Mouse (Mus musculus) liver, adult 2 months (tissue): ENCODE results near the gene Zdhhc14. TPM values are rescaled to one million over a fixed set of nuclear protein-coding genes. Genes with fewer than 3 reads are reported as not detected.

Source experiments
- DNase-seq: peaks from one replicate; pipeline ENCODE4 v3.0.0-alpha.2; 2011; ENCODE audit warnings: low read depth, low spot score; ENCODE audit errors: extremely low read depth
- H3K27ac ChIP-seq: fragments of 200-500 bp; replicated peaks from 2 replicates; pipeline ENCODE4 v1.5.1; 2012; ENCODE audit warnings: low read depth, mild to moderate bottlenecking, control low read depth, inconsistent platforms, low read length; ENCODE audit not compliant: insufficient read depth
- H3K27me3 ChIP-seq: fragments of 200-500 bp; 2 replicates; pipeline ENCODE4 v1.6.1; 2012; ENCODE audit warnings: mild to moderate bottlenecking, moderate library complexity, low read length, inconsistent platforms; ENCODE audit not compliant: control insufficient read depth, insufficient read depth
- H3K36me3 ChIP-seq: fragments of 200-500 bp; 2 replicates; pipeline ENCODE4 v1.6.1; 2012; ENCODE audit warnings: low read length, inconsistent platforms; ENCODE audit not compliant: control insufficient read depth, insufficient read depth
- H3K4me1 ChIP-seq: fragments of 200-500 bp; 2 replicates; pipeline ENCODE4 v1.6.1; 2011; ENCODE audit warnings: low read length; ENCODE audit not compliant: control insufficient read depth, insufficient read depth
- H3K4me3 ChIP-seq: fragments of 200-500 bp; 2 replicates; pipeline ENCODE4 v1.5.1; 2011; ENCODE audit warnings: low read depth, mild to moderate bottlenecking, control low read depth, low read length, moderate library complexity; ENCODE audit not compliant: insufficient read depth
- H3K79me2 ChIP-seq: fragments of 200-500 bp; 2 replicates; pipeline ENCODE4 v1.6.1; 2012; ENCODE audit warnings: inconsistent platforms, mild to moderate bottlenecking, low read length, moderate library complexity; ENCODE audit not compliant: control insufficient read depth, insufficient read depth
- H3K9ac ChIP-seq: fragments of 200-500 bp; 2 replicates; pipeline ENCODE4 v1.6.1; 2012; ENCODE audit warnings: low read depth, mild to moderate bottlenecking, control low read depth, inconsistent platforms, low read length
- CTCF ChIP-seq: fragments of 200-500 bp; IDR thresholded peaks from 2 replicates; pipeline ENCODE4 v1.5.1; 2011; ENCODE audit warnings: low read depth, low read length, control low read depth
- POLR2A ChIP-seq: fragments of 200-500 bp; IDR thresholded peaks from 2 replicates; pipeline ENCODE4 v1.6.1; 2011; ENCODE audit warnings: low read length, control low read depth; ENCODE audit not compliant: insufficient read depth; ENCODE audit errors: extremely low read depth
- WGBS: fragments of 180-500 bp; shearing (Covaris S2); methylation state at CpG from one replicate; pipeline ENCODE4 v1.1.7; 2018; 5-methylcytosine and 5-hydroxymethylcytosine counted together
- polyA plus RNA-seq: library from polyadenylated mRNA; depleted of rRNA; stranded (reverse); fragments of >200 nt; gene quantifications from 2 replicates; pipeline ENCODE4 v1.2.3, GENCODE M21; 2012
- total RNA-seq: library from RNA; depleted of rRNA; stranded (reverse); fragments of >200 nt; gene quantifications from 2 replicates; pipeline ENCODE4 v1.2.3, GENCODE M21; 2014

Gene Zdhhc14
- total and polyA plus RNA-seq, 2 experiments = 0.99 to 1.1 TPM

DNA sequence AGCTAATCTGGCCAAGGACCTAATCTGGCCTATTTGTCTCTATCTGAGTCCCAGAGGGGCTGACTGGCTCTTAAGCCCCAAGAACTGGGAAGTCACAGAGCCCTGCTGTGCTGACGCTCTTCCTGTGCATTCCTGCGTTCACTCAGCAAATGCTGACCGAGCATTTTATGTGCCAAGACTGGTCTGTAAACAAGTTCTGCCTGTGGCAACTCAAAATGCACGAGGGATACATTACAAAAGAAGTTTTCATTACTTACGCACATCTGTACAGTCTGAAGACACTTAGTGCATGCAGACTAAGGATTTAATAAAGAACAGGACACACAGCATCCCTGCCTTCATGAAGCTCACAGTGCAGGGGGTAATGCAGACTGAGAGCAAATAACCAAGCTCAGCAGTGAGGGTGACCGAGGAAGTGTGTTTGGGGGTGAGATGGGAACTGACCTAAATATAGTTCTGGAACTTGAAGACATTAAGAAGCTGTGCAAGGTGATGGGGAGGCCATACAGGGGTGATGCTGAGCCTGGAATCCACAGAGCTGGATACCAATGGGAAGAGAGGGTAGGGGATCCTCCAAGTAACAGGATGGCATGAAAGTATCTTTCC, 99.3 kb downstream of the Zdhhc14 start:
- H3K27ac ChIP-seq = peak overlapping the region; percentile 46; the same call in 1 of the 2 replicates
- no peaks in the 10 kb centered on the region for H3K27me3 ChIP-seq
- no peaks in the 10 kb centered on the region for H3K79me2 ChIP-seq
- H3K36me3 ChIP-seq = no peaks in the 10 kb centered on the region
- TF ChIP-seq CTCF (no peak), POLR2A (no peak)
- no peak overlapping the region for H3K9ac ChIP-seq
- H3K4me3 ChIP-seq = no peak overlapping the region
- peaks cover 3% of the 10 kb centered on the region; the same call in 1 of the 2 replicates for H3K4me1 ChIP-seq
- peak; percentile 69 for DNase-seq
- WGBS = 21% methylated on average over 6 of the region's 6 CpGs

DNA sequence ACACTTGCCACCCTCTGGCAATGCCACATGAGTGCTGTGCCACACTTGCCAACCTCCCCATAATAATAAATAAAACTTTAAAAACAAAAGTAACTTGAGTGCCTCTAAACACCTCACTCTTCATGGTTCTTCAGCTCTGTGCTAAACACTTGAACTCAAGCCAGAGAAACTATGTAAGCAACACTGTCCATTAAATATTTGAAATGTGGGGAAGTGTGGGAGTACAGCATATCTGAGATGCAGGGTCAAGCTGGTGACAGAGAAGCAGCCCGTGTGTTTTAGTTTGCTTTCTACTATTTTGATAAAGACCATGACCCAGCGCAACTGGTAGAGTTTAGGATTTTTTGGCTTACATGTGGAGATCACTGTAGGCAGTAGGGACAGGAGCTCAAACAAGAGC, 100.7 kb downstream of the Zdhhc14 start:
- Histone ChIP-seq H3K79me2 (no peaks in the 10 kb centered on the region), H3K27me3 (no peaks in the 10 kb centered on the region), H3K9ac (no peak overlapping the region), H3K4me1 (peaks cover 3% of the 10 kb centered on the region; the same call in 1 of the 2 replicates), H3K4me3 (no peak overlapping the region), H3K36me3 (no peaks in the 10 kb centered on the region), H3K27ac (no peak overlapping the region)
- DNase-seq = no peak
- TF ChIP-seq POLR2A (no peak), CTCF (no peak)
- 35% methylated on average over 2 of the region's 2 CpGs for WGBS

DNA sequence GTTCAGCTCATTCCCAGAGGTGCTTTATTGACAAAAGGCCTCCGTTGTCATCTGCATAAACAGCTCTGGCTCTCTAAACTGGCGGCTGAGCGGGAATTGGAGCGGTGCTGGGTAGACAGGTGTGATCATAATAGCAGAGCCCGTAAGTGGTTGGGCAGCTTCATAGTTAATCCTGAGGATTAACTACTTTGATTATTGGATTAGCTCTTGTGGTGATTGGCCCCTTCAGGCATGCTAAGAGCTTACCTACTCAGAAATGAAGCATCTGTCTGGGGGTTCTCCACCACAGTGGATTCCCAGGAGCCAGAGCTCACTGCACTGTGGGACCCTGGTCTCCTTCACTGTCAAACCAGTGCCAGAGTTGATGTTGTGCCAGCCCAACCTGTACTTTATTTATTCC, 102.7 kb downstream of the Zdhhc14 start:
- DNase-seq = no peak
- no peaks in the 10 kb centered on the region for H3K36me3 ChIP-seq
- WGBS = 87% methylated on average over 5 of the region's 5 CpGs
- H3K4me3 ChIP-seq = no peak overlapping the region
- no peaks in the 10 kb centered on the region for H3K27me3 ChIP-seq
- no peak for TF ChIP-seq POLR2A
- TF ChIP-seq CTCF = no peak
- no peak overlapping the region for H3K27ac ChIP-seq
- peaks cover 3% of the 10 kb centered on the region; the same call in 1 of the 2 replicates for H3K4me1 ChIP-seq
- no peaks in the 10 kb centered on the region for H3K79me2 ChIP-seq
- no peak overlapping the region for H3K9ac ChIP-seq

GRCm38 (mm10) chr17:5596490-5596889, 104.1 kb downstream of the Zdhhc14 start:
- WGBS = 49% methylated on average over 3 of the region's 3 CpGs
- Histone ChIP-seq H3K27me3 (no peaks in the 10 kb centered on the region), H3K9ac (no peak overlapping the region), H3K27ac (no peak overlapping the region), H3K4me1 (peaks cover 3% of the 10 kb centered on the region; the same call in 1 of the 2 replicates), H3K79me2 (no peaks in the 10 kb centered on the region), H3K4me3 (no peak overlapping the region), H3K36me3 (no peaks in the 10 kb centered on the region)
- DNase-seq = no peak
- TF ChIP-seq CTCF = no peak
- TF ChIP-seq POLR2A = no peak

GRCm38 (mm10) chr17:5598999-5599398, 106.6 kb downstream of the Zdhhc14 start:
- TF ChIP-seq POLR2A = no peak
- TF ChIP-seq CTCF = no peak
- no peak overlapping the region for H3K9ac ChIP-seq
- 68% methylated on average over 4 of the region's 4 CpGs for whole genome bisulfite sequencing
- H3K4me1 ChIP-seq = no peaks in the 10 kb centered on the region; the same call in 1 of the 2 replicates
- H3K4me3 ChIP-seq = no peak overlapping the region
- DNase-seq = no peak
- H3K36me3 ChIP-seq = no peaks in the 10 kb centered on the region
- H3K79me2 ChIP-seq = no peaks in the 10 kb centered on the region
- no peaks in the 10 kb centered on the region for H3K27me3 ChIP-seq
- no peak overlapping the region for H3K27ac ChIP-seq

DNA sequence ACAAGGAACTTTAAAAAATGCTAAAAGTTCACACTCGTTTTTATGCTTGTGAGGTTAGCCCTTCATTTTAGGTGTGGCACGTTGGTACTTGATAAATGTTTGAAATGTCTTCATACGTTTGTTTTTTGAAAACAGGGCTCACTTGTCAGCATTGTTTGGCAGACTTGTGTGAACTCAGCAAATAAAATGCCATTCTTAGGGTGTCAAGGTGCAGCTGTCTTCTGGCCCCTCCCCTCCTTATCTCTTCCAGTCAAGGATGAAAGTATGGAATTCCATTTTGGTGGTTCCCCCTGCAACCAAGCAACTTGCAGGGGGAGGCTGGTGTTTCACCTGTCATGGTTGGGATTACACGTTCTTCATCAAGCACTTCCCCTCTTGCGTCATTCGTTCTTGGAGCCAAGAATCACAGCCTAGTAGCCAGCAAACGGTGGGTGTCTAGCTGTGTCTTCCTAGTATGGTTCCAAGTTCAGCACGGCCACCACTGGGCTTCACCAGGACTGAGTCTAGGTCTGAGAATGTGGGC, 108.2 kb downstream of the Zdhhc14 start:
- Histone ChIP-seq H3K79me2 (no peaks in the 10 kb centered on the region), H3K27ac (no peak overlapping the region), H3K36me3 (no peaks in the 10 kb centered on the region), H3K4me1 (no peaks in the 10 kb centered on the region; the same call in 1 of the 2 replicates), H3K9ac (no peak overlapping the region), H3K4me3 (no peak overlapping the region), H3K27me3 (no peaks in the 10 kb centered on the region)
- TF ChIP-seq POLR2A = no peak
- no peak for TF ChIP-seq CTCF
- 49% methylated on average over 8 of the region's 8 CpGs for WGBS
- no peak for DNase-seq
